Mouse (Mus musculus) lung, postnatal 14 days (tissue): ENCODE measurements around the gene Chd4.

ENCODE experiments used
- DNase-seq: peaks from one replicate; pipeline ENCODE4 v3.0.0; 2021

Gene Chd4

DNA sequence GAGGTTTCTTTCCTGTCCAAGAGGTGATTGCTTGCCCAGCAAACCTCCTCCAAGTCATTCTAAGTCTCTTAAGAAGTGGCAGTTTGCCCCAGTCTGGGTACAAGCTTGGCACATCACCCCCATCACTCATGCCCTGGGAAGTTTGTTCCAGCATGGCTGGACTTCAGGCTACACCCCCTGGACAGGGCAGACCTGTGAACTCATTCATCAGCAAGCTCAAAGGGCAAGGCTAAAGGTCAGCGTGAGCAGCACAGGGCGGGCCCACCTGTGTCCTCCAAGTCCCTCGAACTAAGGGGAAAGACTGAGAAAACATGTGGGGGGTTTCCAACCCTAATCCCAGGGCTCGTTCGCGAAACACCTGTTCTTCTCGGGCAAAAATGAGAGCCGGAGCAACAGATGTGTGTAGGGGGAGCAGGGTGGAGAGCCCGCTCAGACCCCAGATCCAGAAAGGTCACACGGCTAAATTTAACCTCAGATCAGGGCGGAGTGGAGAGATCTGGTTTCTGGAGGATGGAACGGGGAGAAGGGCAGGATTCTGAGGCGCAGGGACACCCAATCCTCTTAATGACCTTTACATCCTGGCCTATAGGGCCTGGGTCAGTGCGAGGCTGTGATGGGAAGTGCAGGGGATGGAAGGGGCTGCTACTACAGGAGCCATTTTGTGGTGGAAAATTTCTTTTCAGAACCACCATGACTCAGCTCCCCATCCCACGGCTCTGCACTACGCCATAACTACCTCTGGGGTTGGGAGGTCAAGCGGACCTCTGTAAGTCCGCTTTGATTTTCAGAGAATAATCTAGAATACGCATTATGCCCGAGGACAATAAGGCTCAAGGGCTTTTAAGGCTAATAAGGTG lies 68.2 kb downstream of the Chd4 start:
- no peak for DNase-seq

DNA sequence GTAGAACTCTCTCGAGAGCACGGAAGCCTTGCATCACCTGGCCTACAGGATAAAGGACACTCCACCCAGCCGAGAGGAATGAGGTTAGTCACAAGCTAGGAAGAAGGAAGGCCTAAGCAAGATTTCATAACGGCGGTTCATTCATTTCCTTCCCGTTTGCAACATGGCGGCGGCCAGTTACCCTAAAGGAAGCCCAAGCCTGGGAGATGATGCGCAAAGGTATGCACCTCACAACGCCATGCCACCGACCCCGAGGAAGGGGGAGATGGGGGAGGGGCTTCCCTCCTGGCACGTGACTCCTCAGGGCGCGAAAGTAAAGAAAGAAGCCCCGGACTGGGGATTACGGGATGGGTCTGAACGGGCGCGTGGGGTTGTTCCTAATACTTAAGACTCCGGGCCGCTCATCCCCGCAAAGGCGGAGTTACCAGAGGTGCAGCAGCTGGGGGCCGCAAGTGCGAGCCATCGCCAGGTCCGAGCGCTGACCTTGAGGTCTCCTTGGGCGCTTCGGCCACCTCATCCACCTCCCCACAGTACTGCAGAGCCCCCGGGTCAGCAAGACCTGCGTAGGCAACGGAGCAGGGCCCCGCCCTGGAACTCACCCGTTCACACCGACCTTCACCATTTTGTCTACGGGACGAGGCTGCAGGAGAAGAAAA lies 69.0 kb downstream of the Chd4 start:
- peak; percentile 55 for DNase-seq

GRCm38 (mm10) chr6:125165328-125165891 lies 69.6 kb downstream of the Chd4 start:
- peak; percentile 96 for DNase-seq

DNA sequence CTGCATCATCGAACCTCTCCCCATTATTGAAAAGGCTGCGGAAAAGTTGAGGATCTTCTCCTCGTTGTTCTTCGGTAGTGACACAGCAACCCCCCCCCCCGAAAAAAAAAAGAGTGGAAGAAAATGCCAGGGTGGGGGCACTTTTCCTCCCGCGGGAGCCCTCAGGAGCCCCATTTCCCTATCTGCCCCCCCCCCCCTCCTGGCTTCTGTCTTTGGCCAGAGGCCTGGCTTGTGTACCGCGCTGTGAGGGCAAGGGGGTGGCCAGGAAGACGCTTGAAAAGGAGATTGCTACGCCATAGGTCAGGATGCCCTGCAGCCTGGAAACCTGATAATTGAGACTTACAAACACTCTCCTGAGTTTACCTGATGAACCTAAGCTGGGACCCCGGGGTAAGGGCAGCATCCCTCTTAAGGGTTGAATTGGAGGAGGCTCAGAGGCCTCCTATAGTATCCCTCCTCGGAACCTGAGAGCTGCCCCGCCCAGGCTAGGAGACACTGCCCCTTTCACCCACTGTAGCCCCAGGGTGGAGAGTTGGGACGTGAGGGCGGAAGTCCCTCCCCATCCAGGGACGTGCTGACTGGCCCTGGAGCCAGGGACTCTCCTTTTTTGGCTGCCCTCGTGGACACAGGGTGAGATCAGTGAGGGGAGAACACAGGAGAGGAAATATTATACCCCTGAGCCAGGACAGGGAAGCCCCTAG lies 70.4 kb downstream of the Chd4 start, which contains the start of gene Gapdh:
Gene Gapdh, minus strand, starts transcription at position 417 of the 701 bp plus-strand sequence.
- peak; percentile 81 for DNase-seq

DNA sequence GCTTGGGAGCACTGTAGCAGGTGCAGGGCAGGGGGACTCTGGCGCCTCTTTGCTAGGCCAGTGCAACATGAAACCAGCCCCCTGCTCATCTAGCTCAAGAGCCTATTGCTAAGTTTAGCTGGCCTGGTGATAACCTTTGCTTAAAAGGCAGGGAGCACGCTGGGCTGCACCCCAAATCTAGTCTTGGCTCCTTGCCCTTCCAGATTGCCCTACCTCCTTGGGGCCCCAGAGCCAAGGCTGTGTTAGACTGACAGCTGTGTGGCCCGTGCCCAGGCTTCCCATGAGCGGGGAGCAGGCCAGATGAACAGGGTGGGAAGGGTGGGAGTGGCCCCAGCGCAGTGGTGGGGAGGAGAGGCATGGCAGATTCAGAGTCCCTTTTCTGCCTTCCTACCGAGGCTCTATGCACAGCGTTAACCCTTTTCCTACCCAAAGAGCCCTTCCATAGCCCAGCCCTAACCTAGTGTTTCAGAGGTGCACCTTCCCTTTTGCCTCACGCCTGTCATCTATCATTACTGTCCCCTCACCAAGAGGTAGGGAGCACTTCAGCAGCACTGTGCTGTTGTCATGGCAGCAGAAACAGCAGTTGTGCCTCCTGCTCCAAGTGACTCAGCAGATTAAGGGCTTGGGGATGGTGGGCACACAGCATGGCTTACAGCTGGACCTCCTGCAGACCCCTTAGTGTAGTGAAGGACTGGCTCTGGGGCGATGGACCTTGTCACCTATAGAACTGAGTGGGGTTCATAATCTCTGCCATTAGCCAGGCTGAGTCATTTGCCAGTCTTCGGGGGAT lies 71.3 kb downstream of the Chd4 start:
- no peak for DNase-seq

DNA sequence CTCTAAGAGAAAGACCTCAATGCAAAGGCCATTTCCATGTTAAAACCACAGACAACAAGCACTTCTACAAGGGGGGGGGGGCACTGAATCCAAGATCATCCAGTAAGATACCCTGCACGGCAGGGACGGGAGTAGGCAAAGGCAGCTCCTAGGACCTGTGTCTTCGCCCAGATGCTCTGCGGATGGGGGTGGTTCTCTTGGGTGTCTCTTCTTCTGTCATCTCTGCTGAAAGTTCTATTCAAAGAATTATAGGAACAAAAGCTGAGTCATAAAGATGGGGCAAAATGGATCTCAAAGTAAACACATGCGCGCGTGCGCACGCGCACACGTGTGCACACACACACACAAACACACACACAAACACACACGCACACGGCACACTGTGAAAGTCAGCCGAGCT lies 72.3 kb downstream of the Chd4 start:
- DNase-seq, result no peak

DNA sequence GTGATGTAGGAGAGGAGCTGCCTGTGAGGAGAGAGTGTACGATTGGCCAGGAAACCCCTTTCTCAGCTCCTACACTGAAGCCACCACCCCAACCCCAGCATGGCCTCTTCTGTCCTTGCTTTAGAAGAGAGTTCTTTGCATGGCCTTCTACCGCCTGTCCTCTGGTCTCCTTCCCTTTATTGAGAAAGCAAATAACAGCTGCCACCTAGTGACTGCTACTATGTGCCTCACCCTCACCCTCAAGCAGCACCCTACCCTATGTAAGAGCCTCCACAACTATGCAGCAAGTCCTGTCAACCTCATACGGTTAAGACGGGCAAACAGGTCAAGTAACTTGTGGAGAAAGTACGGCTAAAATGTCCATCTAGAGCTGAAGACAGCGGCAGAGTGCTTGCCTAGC lies 74.4 kb downstream of the Chd4 start:
- no peak for DNase-seq

- no peak for DNase-seq
Observed at GRCm38 (mm10) chr6:125172474-125172873, 76.7 kb downstream of the Chd4 start.

DNA sequence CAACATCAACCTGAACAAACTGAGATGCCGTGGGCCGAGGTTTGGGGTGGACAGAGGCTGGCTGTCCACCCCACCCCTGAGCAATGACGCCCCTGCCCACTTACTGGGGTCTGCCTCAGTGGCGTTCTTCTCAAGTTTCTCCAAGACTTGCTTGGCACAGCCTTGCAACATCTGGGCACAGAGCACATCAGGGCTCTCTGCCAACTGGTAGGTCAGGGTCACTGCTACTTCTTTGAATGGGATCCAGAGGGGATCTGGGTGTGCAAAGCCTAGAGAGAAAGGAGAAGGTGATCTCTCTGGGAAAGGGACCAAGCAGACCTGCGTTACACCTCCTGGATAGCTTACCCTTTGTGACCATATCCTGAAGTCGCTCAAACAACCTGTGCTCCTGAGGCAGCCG lies 77.5 kb downstream of the Chd4 start:
- no peak for DNase-seq

GRCm38 (mm10) chr6:125175469-125175868 lies 79.7 kb downstream of the Chd4 start:
- DNase-seq, result no peak

DNA sequence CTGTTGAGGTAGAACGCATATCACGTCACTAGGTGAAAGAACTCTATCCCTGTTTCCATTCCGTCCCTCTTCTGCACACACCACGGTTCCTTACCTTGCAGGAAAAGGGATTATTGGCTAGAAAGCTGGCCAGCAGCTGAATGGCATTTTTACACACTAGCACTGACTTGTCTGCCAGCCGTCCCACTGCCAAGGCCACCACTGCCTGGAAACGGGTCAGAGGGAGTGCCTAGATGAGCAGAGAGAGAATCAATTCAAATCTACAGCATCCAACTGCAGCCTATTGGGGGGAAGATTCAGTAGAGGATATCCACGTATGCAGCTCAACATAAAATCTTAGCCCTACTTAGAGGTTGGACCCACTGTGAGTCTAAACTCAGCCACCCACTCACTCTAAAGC lies 83.8 kb downstream of the Chd4 start:
- DNase-seq, result no peak
